Mouse (Mus musculus) heart, postnatal 25 days (tissue): ENCODE measurements around the gene Elf4. TPM values are rescaled to one million over a fixed set of nuclear protein-coding genes. Genes with fewer than 3 reads are reported as not detected.
A peak's percentile ranks its signal among the peaks of the same experiment; 100 is the strongest.
"Not testable (repeated sequence)": the region's sequence is repeated elsewhere in the genome, so short reads cannot be mapped to it uniquely, and the experiment has no call there.

Experiments used
- DNase-seq: peaks from one replicate; pipeline ENCODE4 v3.0.0; 2022; ENCODE audit warnings: low spot score
- intact Hi-C: fragments of 180-260 bp; cut with DNase I; formaldehyde crosslinking; loops from one replicate; pipeline ENCODE4 v1.15.1; 2025
- total RNA-seq, 2 experiments: library from RNA; stranded (reverse); gene quantifications; 2 replicates each; pipeline ENCODE4 v1.2.3; 2021

Gene Elf4
- total RNA-seq, 2 experiments from 2014 or later, result 6.0 to 6.4 TPM

DNA sequence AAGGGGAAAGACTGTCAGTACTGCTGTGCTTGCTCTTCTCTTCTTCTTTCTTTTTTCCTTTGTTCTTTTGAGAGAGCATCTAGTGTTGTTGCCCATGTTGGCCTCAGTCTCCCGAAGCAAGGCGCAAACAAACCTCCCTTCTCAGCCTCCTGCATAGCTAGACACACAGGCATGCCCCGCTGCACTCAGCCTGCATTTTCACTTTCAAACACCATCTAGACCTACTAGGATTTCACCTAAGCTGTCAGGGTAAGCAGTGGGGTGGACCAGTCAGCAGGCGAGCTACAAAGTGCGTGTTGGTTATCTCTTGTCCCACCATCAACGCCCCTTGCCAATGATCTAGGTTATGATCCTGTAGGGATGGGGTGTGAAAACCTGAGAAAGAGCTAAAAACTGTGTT lies 21.4 kb downstream of the Elf4 start:
- intact Hi-C loops, result no loop called here
- no peak for DNase-seq

GRCm38 (mm10) chrX:48439036-48439435 lies 23.9 kb downstream of the Elf4 start:
- DNase-seq, result no peak
- intact Hi-C loops, result no loop called here

- intact Hi-C loops, DNase-seq: not testable (repeated sequence)
Measured at GRCm38 (mm10) chrX:48436082-48436481, 26.9 kb downstream of the Elf4 start.

DNA sequence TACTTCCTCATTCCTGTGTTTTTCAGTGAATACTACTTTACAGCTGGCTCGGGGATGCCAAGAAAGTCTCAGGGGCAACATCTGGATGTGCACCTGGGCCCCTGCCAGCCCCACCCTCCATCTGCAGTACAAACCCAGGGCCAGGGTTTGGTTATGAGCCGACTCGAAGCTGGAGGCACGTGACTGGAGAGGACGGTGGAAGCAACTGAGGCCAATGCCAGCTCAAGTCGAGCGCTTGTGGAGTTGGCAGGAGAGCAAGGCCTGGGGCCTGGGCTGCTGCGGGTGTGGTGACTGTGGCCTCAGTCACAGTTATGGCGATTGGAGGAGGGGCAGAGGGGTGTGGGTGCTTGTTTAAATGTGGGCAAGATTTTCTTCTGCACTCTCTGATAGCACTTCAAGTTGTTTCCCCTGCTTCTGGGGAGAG lies 27.4 kb downstream of the Elf4 start:
- intact Hi-C loops, result no loop called here
- DNase-seq, result no peak

- intact Hi-C loops, result no loop called here
- DNase-seq, result no peak
Measured at GRCm38 (mm10) chrX:48434251-48434650, 28.7 kb downstream of the Elf4 start.

DNA sequence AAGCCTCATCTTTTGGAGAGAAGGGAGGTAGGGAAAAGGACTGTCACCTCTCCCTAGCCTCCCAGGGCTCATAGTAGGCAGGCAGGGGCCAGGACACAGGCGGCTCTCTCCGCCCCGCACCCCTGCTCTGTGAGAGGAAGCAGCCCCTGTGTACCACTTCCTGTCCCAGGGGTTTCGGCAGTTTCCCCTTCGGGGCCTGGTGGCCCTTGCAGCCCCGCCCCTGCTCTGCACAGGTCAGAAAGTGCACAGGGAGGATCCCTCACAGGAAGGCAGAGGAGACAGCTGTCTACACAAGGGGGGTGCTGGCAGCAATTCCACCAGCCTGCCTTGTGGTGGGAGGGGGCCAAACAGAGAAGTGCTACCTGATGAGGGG lies 29.4 kb downstream of the Elf4 start:
- DNase-seq, result no peak
- intact Hi-C loops, result no loop called here

GRCm38 (mm10) chrX:48432599-48433526 lies 30.1 kb downstream of the Elf4 start:
- DNase-seq, result no peak
- intact Hi-C loops, result no loop called here

GRCm38 (mm10) chrX:48429538-48429937 lies 33.4 kb downstream of the Elf4 start:
- DNase-seq, result no peak
- intact Hi-C loops, result no loop called here

DNA sequence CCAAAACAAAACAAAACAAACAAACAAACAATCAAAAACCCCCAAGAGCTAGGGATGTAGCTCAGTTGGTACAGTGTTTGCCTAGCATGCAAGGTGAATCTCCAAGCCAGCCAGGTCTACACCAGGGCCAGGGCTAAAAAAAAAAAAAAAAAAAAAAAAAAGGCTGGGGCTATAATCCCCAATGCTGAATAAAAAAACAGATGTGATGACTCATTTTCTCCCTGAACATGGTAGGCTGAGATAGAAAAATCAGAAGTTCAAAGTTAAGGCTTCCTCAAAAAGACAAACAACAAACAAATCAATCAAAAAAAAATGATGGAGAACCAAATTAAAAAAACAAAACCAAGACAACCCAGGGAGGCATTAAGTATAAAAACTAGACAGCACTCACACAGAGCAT lies 33.8 kb downstream of the Elf4 start:
- intact Hi-C loops, result no loop called here

DNA sequence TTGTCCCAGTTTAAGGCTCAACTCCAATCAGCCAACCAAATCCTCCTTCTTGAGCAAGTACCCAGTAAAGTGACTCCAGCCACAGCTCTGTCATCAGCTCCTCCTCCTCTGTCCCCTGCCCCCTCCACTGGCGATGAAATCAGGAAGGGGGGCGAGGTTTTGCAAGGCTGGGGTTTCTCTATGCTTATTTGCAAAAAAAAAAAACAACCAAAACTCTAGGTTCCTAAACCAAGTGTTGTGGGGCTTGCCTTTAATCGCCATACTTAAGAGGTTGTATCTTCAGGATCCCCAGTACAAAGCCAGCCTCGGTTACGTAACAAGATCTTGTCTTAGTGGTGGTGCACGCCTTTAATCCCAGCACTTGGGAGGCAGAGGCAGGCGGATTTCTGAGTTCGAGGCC lies 34.3 kb downstream of the Elf4 start:
- no peak for DNase-seq
- intact Hi-C loops, result no loop called here

More for the DNA sequence above, 33.8 kb downstream of the Elf4 start:
- DNase-seq, result no peak

- intact Hi-C loops, result no loop called here
- no peak for DNase-seq
Measured at GRCm38 (mm10) chrX:48428241-48428640, 34.7 kb downstream of the Elf4 start.

DNA sequence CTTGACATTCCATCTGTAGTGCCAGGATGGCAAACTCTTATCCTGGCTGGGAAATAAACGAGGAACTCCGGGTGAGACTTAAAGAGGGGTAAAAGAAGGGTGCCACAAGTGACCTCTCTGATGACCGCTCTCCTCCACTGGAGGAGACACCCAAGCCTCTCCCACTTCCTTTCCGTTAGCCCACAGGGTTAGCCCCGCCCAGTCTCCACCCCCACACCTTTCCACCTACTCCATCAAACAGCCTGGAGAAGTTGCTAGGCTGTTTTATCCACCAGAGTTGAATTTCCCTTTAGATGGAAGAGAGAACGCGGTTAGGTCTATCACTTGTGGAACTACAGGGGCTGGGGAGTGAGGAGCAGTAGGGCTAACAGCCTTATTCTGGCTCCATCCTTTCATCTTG lies 37.7 kb downstream of the Elf4 start:
- intact Hi-C loops, result loop anchor here (2.0 kb wide), 1 partner anchor 30 kb away; no protein-coding TSS in a partner anchor
- no peak for DNase-seq

- intact Hi-C loops, result loop anchor here (2.0 kb wide), 1 partner anchor 30 kb away; no protein-coding TSS in a partner anchor
- DNase-seq, result no peak
Measured at GRCm38 (mm10) chrX:48424583-48424982, 38.3 kb downstream of the Elf4 start.

DNA sequence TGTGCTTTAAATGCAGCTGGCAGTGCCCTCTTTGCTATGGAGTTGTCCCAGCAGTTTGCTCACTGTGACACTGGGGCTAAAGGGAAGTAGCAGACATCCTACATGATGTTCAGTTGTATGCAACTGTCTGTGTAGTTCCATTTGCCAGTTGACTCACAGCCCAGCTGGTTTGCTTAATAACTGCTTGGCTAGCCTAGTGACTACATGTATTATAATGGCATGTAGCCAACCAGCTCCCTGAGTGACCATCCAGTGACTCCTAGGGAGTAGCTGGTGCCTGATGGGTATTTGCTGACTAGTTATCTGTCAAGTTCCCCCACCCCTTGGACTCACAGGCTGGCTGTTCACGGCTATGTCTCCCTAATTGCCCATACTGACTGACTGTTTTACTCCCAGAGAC lies 39.3 kb downstream of the Elf4 start:
- no peak for DNase-seq
- intact Hi-C loops, result loop anchor here (1.0 to 2.0 kb wide), 3 partner anchors 31 to 109 kb away; partner anchors contain the start of gene Elf4

GRCm38 (mm10) chrX:48422986-48423385 lies 39.9 kb downstream of the Elf4 start:
- no peak for DNase-seq
- intact Hi-C loops, result loop anchor here (1.0 to 2.0 kb wide), 2 partner anchors 40 to 109 kb away; partner anchors contain the start of gene Elf4

GRCm38 (mm10) chrX:48418417-48418816 lies 44.5 kb downstream of the Elf4 start:
- intact Hi-C loops, result no loop called here
- no peak for DNase-seq

DNA sequence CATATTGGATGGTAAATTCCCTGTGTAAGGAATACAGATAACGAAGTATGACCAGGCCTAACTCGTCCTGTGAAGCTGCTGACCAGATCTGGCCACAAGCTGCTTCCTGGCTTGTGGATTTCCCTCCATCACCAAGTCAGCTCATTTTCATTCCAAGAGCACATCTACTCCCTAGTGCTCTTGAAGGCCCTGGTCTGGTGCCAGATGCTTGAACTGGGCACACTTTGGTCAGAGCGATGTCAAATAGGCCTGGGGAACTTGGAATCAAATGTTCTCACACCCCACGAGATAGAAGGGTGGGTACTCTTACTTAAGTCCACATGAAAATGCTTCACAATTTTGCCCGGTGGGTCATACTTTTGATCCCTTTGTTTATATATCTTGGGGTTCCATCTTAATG lies 48.6 kb downstream of the Elf4 start:
- DNase-seq, result no peak
- intact Hi-C loops, result no loop called here

- intact Hi-C loops, result no loop called here
Measured at GRCm38 (mm10) chrX:48412629-48413028, 50.3 kb downstream of the Elf4 start.

GRCm38 (mm10) chrX:48410388-48410776 lies 52.5 kb downstream of the Elf4 start:
- intact Hi-C loops, result loop anchor here (2.0 kb wide), 1 partner anchor 418 kb away; no protein-coding TSS in a partner anchor
- DNase-seq, result no peak

More at GRCm38 (mm10) chrX:48412629-48413028, 50.3 kb downstream of the Elf4 start:
- no peak for DNase-seq

DNA sequence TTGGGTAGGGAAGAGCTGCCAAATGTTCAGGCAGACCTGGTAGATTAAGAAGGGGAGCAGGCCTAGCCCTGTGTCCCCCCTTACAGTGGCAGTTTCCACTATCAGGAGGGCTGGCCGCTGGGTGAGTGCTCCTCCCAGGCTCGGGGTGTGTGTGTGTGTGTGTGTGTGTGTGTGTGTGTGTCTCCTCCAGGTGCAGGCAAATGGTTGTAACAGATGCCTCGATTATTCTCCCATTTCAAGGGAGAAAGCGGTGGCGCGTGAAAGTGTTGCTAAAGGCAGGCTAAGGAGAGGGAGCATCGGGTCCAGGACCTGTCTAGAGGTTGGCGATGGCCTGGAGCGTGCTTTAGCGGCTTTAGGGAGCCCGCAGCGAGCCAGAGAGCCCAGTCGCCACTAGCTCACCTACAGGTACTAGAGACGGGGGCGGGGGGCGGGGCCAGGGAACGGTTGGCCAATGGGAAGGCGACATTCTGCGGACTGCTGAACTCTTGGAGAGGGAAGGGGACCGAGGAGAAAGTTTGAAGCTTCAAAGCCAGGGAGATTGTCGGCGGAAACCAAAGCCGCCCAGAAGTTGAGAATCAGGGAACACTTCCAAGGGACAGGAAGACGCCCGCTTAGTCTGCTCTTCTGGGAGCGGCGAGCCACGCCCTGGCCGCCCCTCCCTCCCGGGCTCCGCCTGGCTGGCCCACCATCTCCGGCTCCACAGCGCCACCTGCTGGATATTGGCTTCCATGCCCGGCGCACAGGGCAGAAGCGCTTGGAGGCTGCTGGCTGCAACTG lies 53.1 kb downstream of the Elf4 start:
- intact Hi-C loops, result loop anchor here (2.0 to 5.0 kb wide), 3 partner anchors 62 to 417 kb away; no protein-coding TSS in a partner anchor
- peak; percentile 69 for DNase-seq
